Mouse (Mus musculus): ENCODE measurements around the gene Rdh13. TPM values are rescaled to one million over a fixed set of nuclear protein-coding genes. Genes with fewer than 3 reads are reported as not detected.
"Not testable (repeated sequence)": the region's sequence is repeated elsewhere in the genome, so short reads cannot be mapped to it uniquely, and the experiment has no call there.

Rdh13 gene
- polyA plus RNA-seq, 1 experiment: 0.54 TPM

DNA sequence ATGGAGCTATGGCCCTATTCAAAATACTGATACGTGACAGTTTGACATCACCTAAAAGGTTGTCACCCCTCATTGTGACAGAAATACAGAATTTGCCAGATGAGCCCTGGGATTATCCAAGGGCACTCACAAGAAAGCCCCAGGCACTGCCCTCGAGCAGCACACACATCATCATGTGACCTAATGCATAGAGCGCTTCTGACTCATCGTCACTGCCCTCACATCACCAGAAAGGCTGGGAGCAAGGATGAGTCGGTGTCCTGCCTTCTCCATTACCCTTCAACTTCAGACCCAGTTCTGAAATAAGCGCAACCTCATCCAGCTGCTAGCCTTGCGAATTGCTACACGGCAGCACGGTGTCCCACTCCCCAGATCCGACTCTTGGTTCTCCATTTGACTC is 4.9 kb downstream of the Rdh13 start:
- peaks cover 79% of the 10 kb centered on the region for H3K36me3 ChIP-seq (replicated peaks; ENCODE audit: low read length)
- no peak overlapping the region for H3K4me3 ChIP-seq (replicated peaks)
- TF ChIP-seq GATA1 (IDR thresholded peaks at IDR 0.05; ENCODE audit: borderline replicate concordance, low read length): no peak
- no peak for TF ChIP-seq FLI1 (IDR thresholded peaks at IDR 0.05; ENCODE audit: low read length)
- no peaks in the 10 kb centered on the region for H3K27me3 ChIP-seq (replicated peaks)
- H3K9me3 ChIP-seq: no peaks in the 10 kb centered on the region; the same call in 1 of the 2 replicates
- peaks cover 27% of the 10 kb centered on the region for H3K4me1 ChIP-seq

DNA sequence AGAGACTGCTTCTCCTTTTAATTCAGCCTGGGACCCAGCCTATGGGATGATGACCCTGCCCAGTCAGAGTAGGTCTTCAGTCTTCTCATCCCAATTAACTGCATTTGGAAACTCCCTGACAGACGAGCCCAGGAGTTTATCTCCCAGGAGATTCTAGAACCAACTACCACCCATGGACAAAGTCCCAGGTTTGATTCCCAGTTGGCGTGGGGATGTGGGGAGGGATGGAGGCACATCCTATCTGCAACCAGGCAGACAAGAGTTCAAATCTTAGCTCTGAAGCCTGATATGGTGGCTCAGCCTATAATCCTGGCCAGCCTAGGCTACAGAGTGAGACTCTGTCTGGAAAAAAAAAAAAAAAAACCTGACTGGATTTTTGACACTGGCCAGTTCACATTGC is 7.7 kb downstream of the Rdh13 start:
- Histone ChIP-seq H3K9me3 (no peaks in the 10 kb centered on the region; the same call in 1 of the 2 replicates), H3K36me3 (replicated peaks; ENCODE audit: low read length) (peaks cover 89% of the 10 kb centered on the region), H3K4me1 (peaks cover 11% of the 10 kb centered on the region), H3K4me3 (replicated peaks) (no peak overlapping the region), H3K27me3 (replicated peaks) (no peaks in the 10 kb centered on the region)
- TF ChIP-seq FLI1 (IDR thresholded peaks at IDR 0.05; ENCODE audit: low read length) (no peak), GATA1 (IDR thresholded peaks at IDR 0.05; ENCODE audit: borderline replicate concordance, low read length) (no peak)

DNA sequence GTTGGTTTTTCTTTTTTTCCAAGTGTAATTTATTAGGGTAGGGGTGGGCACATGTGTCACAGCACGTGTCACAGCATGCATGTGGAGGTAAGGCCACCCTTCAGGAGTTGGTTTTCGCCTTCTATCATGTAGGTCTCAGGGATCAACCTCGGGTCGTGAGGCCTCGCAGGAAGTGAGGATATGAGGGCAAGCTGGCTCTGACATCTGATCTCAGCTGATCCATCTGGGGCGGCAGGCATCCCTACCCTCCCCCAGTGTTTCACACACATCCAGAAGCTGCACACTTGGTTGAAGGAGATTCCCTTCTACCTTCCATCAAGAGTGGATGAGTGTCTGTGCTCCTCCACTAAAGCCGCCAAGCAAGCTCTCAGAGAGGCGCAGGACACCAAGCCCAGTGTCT is 13.4 kb downstream of the Rdh13 start:
- Histone ChIP-seq H3K9me3 (peaks cover 7% of the 10 kb centered on the region), H3K36me3 (replicated peaks; ENCODE audit: low read length) (peaks cover 93% of the 10 kb centered on the region), H3K4me1 (peaks cover 25% of the 10 kb centered on the region), H3K27me3 (replicated peaks) (no peaks in the 10 kb centered on the region), H3K4me3 (replicated peaks) (no peak overlapping the region)
- TF ChIP-seq GATA1 (IDR thresholded peaks at IDR 0.05; ENCODE audit: borderline replicate concordance, low read length): no peak
- TF ChIP-seq FLI1 (IDR thresholded peaks at IDR 0.05; ENCODE audit: low read length): no peak

DNA sequence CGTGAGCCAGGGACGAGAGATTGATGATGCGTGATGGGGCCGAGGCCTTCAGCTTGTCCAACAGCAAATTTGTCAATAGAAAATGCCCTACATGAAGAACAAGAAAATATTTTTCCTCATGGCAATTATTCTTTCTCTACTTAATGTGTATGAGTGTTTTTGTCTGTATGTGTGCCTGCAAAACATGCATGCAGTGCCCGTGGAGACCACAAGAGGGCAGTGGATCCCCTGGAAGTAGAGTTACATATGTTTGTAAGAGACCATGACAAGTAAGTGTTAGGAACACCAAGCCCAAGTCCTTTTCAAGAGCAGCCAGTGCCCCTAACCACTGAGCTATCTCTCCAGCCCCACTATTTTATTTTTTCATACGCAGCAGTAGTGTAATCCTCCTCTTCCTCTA is 13.9 kb downstream of the Rdh13 start:
- Histone ChIP-seq H3K36me3 (replicated peaks; ENCODE audit: low read length) (peaks cover 92% of the 10 kb centered on the region), H3K9me3 (peaks cover 7% of the 10 kb centered on the region), H3K4me1 (peaks cover 30% of the 10 kb centered on the region), H3K27me3 (replicated peaks) (no peaks in the 10 kb centered on the region), H3K4me3 (replicated peaks) (no peak overlapping the region)
- TF ChIP-seq GATA1 (IDR thresholded peaks at IDR 0.05; ENCODE audit: borderline replicate concordance, low read length) (no peak), FLI1 (IDR thresholded peaks at IDR 0.05; ENCODE audit: low read length) (no peak)

DNA sequence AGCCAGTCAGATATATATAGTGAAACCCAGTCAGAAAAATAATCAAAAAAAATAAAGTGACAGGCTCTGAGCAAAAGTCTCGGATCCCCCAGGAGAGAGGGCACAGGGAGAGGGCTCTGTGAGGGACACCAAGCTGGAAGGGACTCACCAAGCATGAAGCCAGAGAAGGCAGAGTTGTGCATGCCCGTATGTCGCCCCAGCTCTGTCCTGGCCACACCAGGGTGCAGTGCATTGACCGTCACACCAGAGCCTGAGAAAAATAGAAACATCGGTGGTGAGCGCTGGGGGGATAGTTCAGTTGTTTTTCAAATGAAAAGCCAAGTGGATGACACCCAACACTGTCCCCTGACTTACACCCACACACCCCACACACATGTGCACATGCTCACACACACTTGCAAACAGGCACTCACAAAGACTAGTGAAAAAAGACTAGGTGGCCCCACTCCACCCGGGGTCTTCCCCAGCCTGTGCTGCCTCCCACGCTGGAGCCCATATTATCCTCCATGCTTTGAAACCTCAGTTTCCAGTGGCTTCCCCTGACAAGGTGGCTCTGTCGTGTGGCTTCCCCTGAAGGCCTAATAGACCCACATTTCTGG is 15.1 kb downstream of the Rdh13 start:
- no peak for TF ChIP-seq FLI1 (IDR thresholded peaks at IDR 0.05; ENCODE audit: low read length)
- no peak for TF ChIP-seq GATA1 (IDR thresholded peaks at IDR 0.05; ENCODE audit: borderline replicate concordance, low read length)
- H3K9me3 ChIP-seq: peaks cover 7% of the 10 kb centered on the region
- peaks cover 42% of the 10 kb centered on the region for H3K4me1 ChIP-seq
- H3K36me3 ChIP-seq (replicated peaks; ENCODE audit: low read length): peaks cover 91% of the 10 kb centered on the region
- H3K27me3 ChIP-seq (replicated peaks): no peaks in the 10 kb centered on the region
- no peak overlapping the region for H3K4me3 ChIP-seq (replicated peaks)

DNA sequence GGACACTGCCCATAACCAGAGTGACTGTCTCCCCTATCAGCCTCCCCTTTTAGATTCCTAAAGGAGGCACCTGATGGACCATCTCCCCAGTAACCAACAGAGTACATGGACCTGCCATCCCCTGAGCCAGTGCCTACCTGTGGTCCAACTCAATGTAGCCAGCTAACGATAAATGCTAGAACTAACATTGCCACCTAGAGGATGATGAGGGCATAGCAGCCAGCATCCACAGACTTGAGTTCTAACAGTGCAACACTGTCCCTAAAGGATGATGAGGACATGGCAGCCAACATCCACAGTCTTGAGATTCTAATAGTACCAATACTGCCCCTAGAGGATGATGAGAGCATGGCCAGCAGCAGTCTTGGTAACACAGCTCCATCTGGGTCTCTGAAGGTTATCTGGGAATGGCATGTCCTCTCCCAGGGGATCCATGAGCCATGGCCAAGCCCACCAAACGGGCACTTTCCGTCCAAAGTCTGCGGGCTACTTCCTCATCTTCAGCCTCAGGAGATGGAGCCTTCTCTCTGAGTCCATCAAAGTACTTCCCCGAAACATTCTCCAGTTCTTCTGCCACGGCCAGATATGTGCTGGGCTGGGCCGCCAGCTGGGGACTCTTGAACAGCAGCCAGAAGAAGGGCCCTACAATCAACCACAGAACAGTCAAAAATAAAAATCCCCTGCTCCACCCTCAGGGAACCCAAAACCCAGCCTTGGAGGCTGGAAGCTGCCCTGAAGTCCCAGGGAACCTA is 18.1 kb downstream of the Rdh13 start:
- Histone ChIP-seq H3K4me3 (replicated peaks) (no peak overlapping the region), H3K9me3 (peaks cover 5% of the 10 kb centered on the region), H3K4me1 (peaks cover 70% of the 10 kb centered on the region), H3K36me3 (replicated peaks; ENCODE audit: low read length) (peaks cover 71% of the 10 kb centered on the region), H3K27me3 (replicated peaks) (no peaks in the 10 kb centered on the region)
- TF ChIP-seq GATA1 (IDR thresholded peaks at IDR 0.05; ENCODE audit: borderline replicate concordance, low read length): no peak
- no peak for TF ChIP-seq FLI1 (IDR thresholded peaks at IDR 0.05; ENCODE audit: low read length)

DNA sequence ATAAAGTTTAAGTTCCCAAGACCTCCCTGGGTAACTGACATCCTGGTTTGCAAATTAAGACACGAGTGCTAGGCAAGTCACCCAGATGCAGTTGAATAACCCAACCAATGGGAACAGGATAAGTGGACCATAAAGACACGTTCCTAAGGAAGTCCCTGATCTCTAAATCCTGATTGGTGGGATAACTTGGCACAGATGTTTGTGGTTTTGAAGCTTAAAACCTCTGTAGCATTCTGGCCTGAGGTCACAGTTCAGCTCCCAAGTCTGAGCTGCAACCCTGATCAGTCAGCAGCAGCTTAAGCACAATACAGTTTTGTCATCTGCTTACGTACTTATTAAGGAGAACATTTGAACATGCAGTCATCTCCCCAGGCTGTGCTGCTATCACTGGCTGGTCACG is 25.2 kb downstream of the Rdh13 start:
- TF ChIP-seq GATA1 (IDR thresholded peaks at IDR 0.05; ENCODE audit: borderline replicate concordance, low read length): no peak
- TF ChIP-seq FLI1 (IDR thresholded peaks at IDR 0.05; ENCODE audit: low read length): no peak
- peaks cover 8% of the 10 kb centered on the region for H3K9me3 ChIP-seq
- peaks cover 52% of the 10 kb centered on the region for H3K4me1 ChIP-seq
- H3K36me3 ChIP-seq (replicated peaks; ENCODE audit: low read length): peaks cover 19% of the 10 kb centered on the region
- no peaks in the 10 kb centered on the region for H3K27me3 ChIP-seq (replicated peaks)
- no peak overlapping the region for H3K4me3 ChIP-seq (replicated peaks)

DNA sequence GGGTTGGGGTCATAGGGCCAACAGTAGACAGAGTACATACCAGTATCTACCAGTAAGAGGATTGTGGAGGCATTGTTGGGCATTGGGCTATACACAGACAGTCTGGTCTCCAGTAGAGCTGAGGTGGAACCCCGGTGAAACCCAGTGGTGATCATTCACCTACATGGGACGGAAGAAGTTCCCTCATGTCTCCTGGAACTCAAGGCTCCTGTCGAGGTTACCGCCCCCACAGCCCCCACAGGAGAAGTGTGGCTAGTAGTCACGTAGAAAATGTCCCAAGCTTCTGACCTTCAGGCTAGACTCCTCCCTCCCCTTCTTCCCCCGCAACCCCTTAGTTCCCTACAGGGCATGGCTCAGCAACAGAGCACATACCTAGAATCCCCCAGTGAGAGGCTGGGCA is 25.8 kb downstream of the Rdh13 start:
- peaks cover 47% of the 10 kb centered on the region for H3K4me1 ChIP-seq
- H3K4me3 ChIP-seq (replicated peaks): no peak overlapping the region
- H3K36me3 ChIP-seq (replicated peaks; ENCODE audit: low read length): peaks cover 19% of the 10 kb centered on the region

DNA sequence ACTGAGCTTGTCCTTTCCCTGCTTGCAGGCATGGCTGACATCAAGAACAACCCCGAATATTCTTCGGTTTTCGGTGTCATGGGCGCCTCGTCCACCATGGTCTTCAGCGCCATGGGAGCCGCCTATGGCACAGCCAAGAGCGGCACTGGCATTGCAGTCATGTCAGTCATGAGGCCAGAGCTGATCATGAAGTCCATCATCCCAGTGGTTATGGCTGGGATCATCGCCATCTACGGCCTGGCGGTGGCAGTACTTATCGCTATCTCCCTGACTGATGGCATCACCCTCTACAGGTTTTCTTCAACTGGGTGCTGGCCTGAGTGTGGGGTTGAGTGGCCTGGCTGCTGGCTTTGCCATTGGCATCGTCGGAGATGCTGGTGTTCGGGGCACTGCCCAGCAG is 33.0 kb downstream of the Rdh13 start:
- H3K4me1 ChIP-seq: not testable (repeated sequence)

More for the DNA sequence above, 25.8 kb downstream of the Rdh13 start:
- peaks cover 8% of the 10 kb centered on the region for H3K9me3 ChIP-seq
- H3K27me3 ChIP-seq (replicated peaks): no peaks in the 10 kb centered on the region
- TF ChIP-seq GATA1 (IDR thresholded peaks at IDR 0.05; ENCODE audit: borderline replicate concordance, low read length) (no peak), FLI1 (IDR thresholded peaks at IDR 0.05; ENCODE audit: low read length) (no peak)

DNA sequence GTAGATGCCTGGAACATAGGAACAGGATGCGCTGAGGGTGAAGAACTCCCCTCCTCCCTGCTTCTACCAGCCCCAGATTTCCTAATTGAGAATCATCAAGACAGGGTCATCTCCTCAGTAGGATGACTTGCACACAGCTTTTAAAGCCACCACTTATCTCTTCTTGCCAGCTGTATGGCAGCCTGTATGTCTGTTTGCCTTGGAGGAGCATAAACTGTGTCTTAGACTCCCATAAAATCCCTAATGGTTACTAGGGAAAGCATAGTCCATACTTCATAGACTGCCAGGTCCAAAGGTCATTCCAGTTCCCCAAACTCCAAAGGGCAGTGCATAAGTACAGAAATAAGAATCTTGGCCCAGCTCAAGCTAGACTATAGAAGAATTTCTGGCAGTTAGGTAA is 47.7 kb downstream of the Rdh13 start, which contains the start of gene Gp6:
TSS of gene Gp6 (minus strand) at position 15 of the 400 bp plus-strand sequence.
- TF ChIP-seq GATA1 (IDR thresholded peaks at IDR 0.05; ENCODE audit: borderline replicate concordance, low read length) (peak; percentile 76; the same call in 2 of the 3 replicates), FLI1 (IDR thresholded peaks at IDR 0.05; ENCODE audit: low read length) (no peak)
- no peaks in the 10 kb centered on the region for H3K27me3 ChIP-seq (replicated peaks)
- H3K4me1 ChIP-seq: peaks cover 67% of the 10 kb centered on the region

More for the DNA sequence above, 33.0 kb downstream of the Rdh13 start:
- not testable (repeated sequence) for H3K27me3 ChIP-seq (replicated peaks); H3K36me3 ChIP-seq (replicated peaks; ENCODE audit: low read length); H3K4me3 ChIP-seq (replicated peaks); H3K9me3 ChIP-seq

More for the DNA sequence above, 47.7 kb downstream of the Rdh13 start, which contains the start of gene Gp6:
- Histone ChIP-seq H3K4me3 (replicated peaks) (peak within 1 kb of the TSS; percentile 89), H3K9me3 (no peaks in the 10 kb centered on the region), H3K36me3 (replicated peaks; ENCODE audit: low read length) (peaks cover 23% of the 10 kb centered on the region)

Other genes with a start within 250 kb of the Rdh13 start
- not detected in 2 replicates for gene Lilra5, start 207.9 kb downstream of the Rdh13 start, polyA plus RNA-seq (2012; ENCODE audit: insufficient read depth, low replicate concordance)
- not detected in 2 replicates for gene Ncr1, start 107.9 kb downstream of the Rdh13 start, polyA plus RNA-seq (2012; ENCODE audit: insufficient read depth, low replicate concordance)
- gene Gp6, start 47.9 kb downstream of the Rdh13 start, polyA plus RNA-seq (2012; ENCODE audit: insufficient read depth, low replicate concordance): 6.8 and 11.2 TPM in 2 replicates
- gene Eps8l1, start 15.0 kb upstream of the Rdh13 start, polyA plus RNA-seq (2012; ENCODE audit: insufficient read depth, low replicate concordance): not detected in 2 replicates
- 267 and 1,249 TPM in 2 replicates for gene Ppp1r12c, start 56.0 kb upstream of the Rdh13 start, polyA plus RNA-seq (2012; ENCODE audit: insufficient read depth, low replicate concordance)
- gene Tnnt1, start 70.7 kb upstream of the Rdh13 start, polyA plus RNA-seq (2012; ENCODE audit: insufficient read depth, low replicate concordance): 38.2 TPM in 1 of 2 replicates, not detected in the other
- gene Tnni3, start 78.6 kb upstream of the Rdh13 start, polyA plus RNA-seq (2012; ENCODE audit: insufficient read depth, low replicate concordance): 3.9 TPM in 1 of 2 replicates, not detected in the other
- 1.3 and 5.0 TPM in 2 replicates for gene Dnaaf3, start 86.8 kb upstream of the Rdh13 start, polyA plus RNA-seq (2012; ENCODE audit: insufficient read depth, low replicate concordance)
- 2.6 TPM in 1 of 2 replicates, not detected in the other for gene Syt5, start 101.9 kb upstream of the Rdh13 start, polyA plus RNA-seq (2012; ENCODE audit: insufficient read depth, low replicate concordance)
- 0.16 TPM in 1 of 2 replicates, not detected in the other for gene Ptprh, start 158.4 kb upstream of the Rdh13 start, polyA plus RNA-seq (2012; ENCODE audit: insufficient read depth, low replicate concordance)
- gene Tmem86b, start 185.8 kb upstream of the Rdh13 start, polyA plus RNA-seq (2012; ENCODE audit: insufficient read depth, low replicate concordance): 5.3 and 15.1 TPM in 2 replicates
- gene Ppp6r1, start 213.4 kb upstream of the Rdh13 start, polyA plus RNA-seq (2012; ENCODE audit: insufficient read depth, low replicate concordance): 361 and 465 TPM in 2 replicates
- 71.8 and 116 TPM in 2 replicates for gene Hspbp1, start 239.4 kb upstream of the Rdh13 start, polyA plus RNA-seq (2012; ENCODE audit: insufficient read depth, low replicate concordance)
- 0.08 TPM in 1 of 2 replicates, not detected in the other for gene Brsk1, start 245.0 kb upstream of the Rdh13 start, polyA plus RNA-seq (2012; ENCODE audit: insufficient read depth, low replicate concordance)

All from megakaryocyte, embryonic 14.5 days (primary cell).